Mouse (Mus musculus): ENCODE data around the gene C330007P06Rik. TPM values are rescaled to one million over a fixed set of nuclear protein-coding genes. Genes with fewer than 3 reads are reported as not detected.

Gene C330007P06Rik
- polyA plus RNA-seq, 1 experiment from 2014 or later: 23.9 TPM

- no peak for ATAC-seq
- Histone ChIP-seq H3K9ac (ENCODE audit: low read length) (no peak overlapping the region), H3K36me3 (ENCODE audit: control insufficient read depth, insufficient read depth, low read length) (no peaks in the 10 kb centered on the region), H3K27ac (ENCODE audit: low read depth, low read length) (no peak overlapping the region), H3K27me3 (replicated peaks; ENCODE audit: control insufficient read depth, insufficient read depth, low read length) (no peaks in the 10 kb centered on the region), H3K4me3 (ENCODE audit: low read depth, low read length) (no peak overlapping the region), H3K4me2 (ENCODE audit: low read length) (no peak overlapping the region), H3K9me3 (replicated peaks; ENCODE audit: control insufficient read depth, low read length) (no peaks in the 10 kb centered on the region), H3K4me1 (ENCODE audit: control insufficient read depth, insufficient read depth, low read length) (no peaks in the 10 kb centered on the region)
- WGBS: 47% methylated on average over 2 of the region's 2 CpGs
- no peak for DNase-seq (ENCODE audit: low spot score)
Observed at GRCm38 (mm10) chrX:36825032-36825431, 48.9 kb downstream of the C330007P06Rik start.

GRCm38 (mm10) chrX:36823932-36824711 lies 49.8 kb downstream of the C330007P06Rik start:
- H3K36me3 ChIP-seq (ENCODE audit: control insufficient read depth, insufficient read depth, low read length): no peaks in the 10 kb centered on the region
- no peaks in the 10 kb centered on the region for H3K27me3 ChIP-seq (replicated peaks; ENCODE audit: control insufficient read depth, insufficient read depth, low read length)
- WGBS: 87% methylated on average over 10 of the region's 10 CpGs
- no peak for DNase-seq (ENCODE audit: low spot score)
- no peak overlapping the region for H3K27ac ChIP-seq (ENCODE audit: low read depth, low read length)
- H3K4me2 ChIP-seq (ENCODE audit: low read length): no peak overlapping the region
- no peak overlapping the region for H3K4me3 ChIP-seq (ENCODE audit: low read depth, low read length)
- no peaks in the 10 kb centered on the region for H3K4me1 ChIP-seq (ENCODE audit: control insufficient read depth, insufficient read depth, low read length)
- no peak overlapping the region for H3K9ac ChIP-seq (ENCODE audit: low read length)
- H3K9me3 ChIP-seq (replicated peaks; ENCODE audit: control insufficient read depth, low read length): no peaks in the 10 kb centered on the region
- no peak for ATAC-seq

- no peak overlapping the region for H3K4me2 ChIP-seq (ENCODE audit: low read length)
- no peaks in the 10 kb centered on the region for H3K9me3 ChIP-seq (replicated peaks; ENCODE audit: control insufficient read depth, low read length)
- H3K27me3 ChIP-seq (replicated peaks; ENCODE audit: control insufficient read depth, insufficient read depth, low read length): no peaks in the 10 kb centered on the region
- H3K27ac ChIP-seq (ENCODE audit: low read depth, low read length): no peak overlapping the region
- ATAC-seq: 0 out of 2 replicates have a peak, but pooled peaks have one; percentile 35
- no peaks in the 10 kb centered on the region for H3K4me1 ChIP-seq (ENCODE audit: control insufficient read depth, insufficient read depth, low read length)
- no peak overlapping the region for H3K4me3 ChIP-seq (ENCODE audit: low read depth, low read length)
- H3K9ac ChIP-seq (ENCODE audit: low read length): no peak overlapping the region
- no peaks in the 10 kb centered on the region for H3K36me3 ChIP-seq (ENCODE audit: control insufficient read depth, insufficient read depth, low read length)
- DNase-seq (ENCODE audit: low spot score): peak; percentile 71
- 17% methylated on average over 4 of the region's 4 CpGs for WGBS
Observed at GRCm38 (mm10) chrX:36820201-36820600, 53.7 kb downstream of the C330007P06Rik start.

GRCm38 (mm10) chrX:36819575-36819974 lies 54.3 kb downstream of the C330007P06Rik start:
- 68% methylated on average over 4 of the region's 4 CpGs for WGBS
- H3K4me3 ChIP-seq (ENCODE audit: low read depth, low read length): no peak overlapping the region
- no peaks in the 10 kb centered on the region for H3K27me3 ChIP-seq (replicated peaks; ENCODE audit: control insufficient read depth, insufficient read depth, low read length)
- no peak for ATAC-seq
- no peaks in the 10 kb centered on the region for H3K36me3 ChIP-seq (ENCODE audit: control insufficient read depth, insufficient read depth, low read length)
- no peaks in the 10 kb centered on the region for H3K9me3 ChIP-seq (replicated peaks; ENCODE audit: control insufficient read depth, low read length)
- H3K9ac ChIP-seq (ENCODE audit: low read length): no peak overlapping the region
- H3K4me2 ChIP-seq (ENCODE audit: low read length): no peak overlapping the region
- no peaks in the 10 kb centered on the region for H3K4me1 ChIP-seq (ENCODE audit: control insufficient read depth, insufficient read depth, low read length)
- no peak for DNase-seq (ENCODE audit: low spot score)
- H3K27ac ChIP-seq (ENCODE audit: low read depth, low read length): no peak overlapping the region

- Histone ChIP-seq H3K4me1 (ENCODE audit: control insufficient read depth, insufficient read depth, low read length) (no peaks in the 10 kb centered on the region), H3K36me3 (ENCODE audit: control insufficient read depth, insufficient read depth, low read length) (no peaks in the 10 kb centered on the region), H3K9me3 (replicated peaks; ENCODE audit: control insufficient read depth, low read length) (no peaks in the 10 kb centered on the region), H3K9ac (ENCODE audit: low read length) (peak overlapping the region; percentile 30; the same call in 1 of the 2 replicates), H3K27ac (ENCODE audit: low read depth, low read length) (peak overlapping the region; percentile 81), H3K27me3 (replicated peaks; ENCODE audit: control insufficient read depth, insufficient read depth, low read length) (no peaks in the 10 kb centered on the region), H3K4me2 (ENCODE audit: low read length) (peak overlapping the region; percentile 24), H3K4me3 (ENCODE audit: low read depth, low read length) (0 out of 2 replicates have a peak overlapping the region, but pooled peaks have one; percentile 9)
- WGBS: 22% methylated on average over 10 of the region's 10 CpGs
- DNase-seq (ENCODE audit: low spot score) (peak; percentile 82), ATAC-seq (peak; percentile 93)
Observed at GRCm38 (mm10) chrX:36816953-36817441, 56.9 kb downstream of the C330007P06Rik start.

- 35% methylated on average over 8 of the region's 8 CpGs for WGBS
- Histone ChIP-seq H3K4me2 (ENCODE audit: low read length) (peak overlapping the region; percentile 24), H3K4me3 (ENCODE audit: low read depth, low read length) (0 out of 2 replicates have a peak overlapping the region, but pooled peaks have one; percentile 9), H3K36me3 (ENCODE audit: control insufficient read depth, insufficient read depth, low read length) (no peaks in the 10 kb centered on the region), H3K27me3 (replicated peaks; ENCODE audit: control insufficient read depth, insufficient read depth, low read length) (no peaks in the 10 kb centered on the region), H3K27ac (ENCODE audit: low read depth, low read length) (peak overlapping the region; percentile 81), H3K9me3 (replicated peaks; ENCODE audit: control insufficient read depth, low read length) (no peaks in the 10 kb centered on the region), H3K4me1 (ENCODE audit: control insufficient read depth, insufficient read depth, low read length) (no peaks in the 10 kb centered on the region), H3K9ac (ENCODE audit: low read length) (no peak overlapping the region)
- ATAC-seq: peak; percentile 54
- DNase-seq (ENCODE audit: low spot score): peak; percentile 41
Observed at GRCm38 (mm10) chrX:36816368-36816899, 57.5 kb downstream of the C330007P06Rik start.

- ATAC-seq: no peak
Observed at GRCm38 (mm10) chrX:36815439-36815838, 58.5 kb downstream of the C330007P06Rik start.

GRCm38 (mm10) chrX:36815022-36815421 lies 58.9 kb downstream of the C330007P06Rik start:
- H3K4me1 ChIP-seq (ENCODE audit: control insufficient read depth, insufficient read depth, low read length): no peaks in the 10 kb centered on the region
- no peaks in the 10 kb centered on the region for H3K27me3 ChIP-seq (replicated peaks; ENCODE audit: control insufficient read depth, insufficient read depth, low read length)
- H3K4me3 ChIP-seq (ENCODE audit: low read depth, low read length): no peak overlapping the region
- no peak overlapping the region for H3K4me2 ChIP-seq (ENCODE audit: low read length)
- H3K27ac ChIP-seq (ENCODE audit: low read depth, low read length): no peak overlapping the region
- H3K9me3 ChIP-seq (replicated peaks; ENCODE audit: control insufficient read depth, low read length): no peaks in the 10 kb centered on the region
- no peak for DNase-seq (ENCODE audit: low spot score)
- ATAC-seq: no peak
- no peak overlapping the region for H3K9ac ChIP-seq (ENCODE audit: low read length)
- 83% methylated on average over 4 of the region's 4 CpGs for WGBS
- H3K36me3 ChIP-seq (ENCODE audit: control insufficient read depth, insufficient read depth, low read length): no peaks in the 10 kb centered on the region

More at GRCm38 (mm10) chrX:36815439-36815838, 58.5 kb downstream of the C330007P06Rik start:
- Histone ChIP-seq H3K9me3 (replicated peaks; ENCODE audit: control insufficient read depth, low read length) (no peaks in the 10 kb centered on the region), H3K4me2 (ENCODE audit: low read length) (no peak overlapping the region), H3K4me1 (ENCODE audit: control insufficient read depth, insufficient read depth, low read length) (no peaks in the 10 kb centered on the region), H3K27me3 (replicated peaks; ENCODE audit: control insufficient read depth, insufficient read depth, low read length) (no peaks in the 10 kb centered on the region), H3K4me3 (ENCODE audit: low read depth, low read length) (no peak overlapping the region), H3K27ac (ENCODE audit: low read depth, low read length) (no peak overlapping the region), H3K36me3 (ENCODE audit: control insufficient read depth, insufficient read depth, low read length) (no peaks in the 10 kb centered on the region), H3K9ac (ENCODE audit: low read length) (no peak overlapping the region)
- 92% methylated on average over 3 of the region's 4 CpGs for WGBS
- DNase-seq (ENCODE audit: low spot score): no peak

All from forebrain, embryonic 14.5 days (tissue).